Mouse (Mus musculus) left cerebral cortex, postnatal 25 days (tissue): ENCODE measurements around the gene Trim67. TPM values are rescaled to one million over a fixed set of nuclear protein-coding genes. Genes with fewer than 3 reads are reported as not detected.
"Not testable (repeated sequence)": the region's sequence is repeated elsewhere in the genome, so short reads cannot be mapped to it uniquely, and the experiment has no call there.

ENCODE experiments used
- DNase-seq, 2 experiments: peaks; one replicate each; pipeline ENCODE4 v3.0.0; 2022; ENCODE audit warnings: low spot score in 2 of 2, mixed read lengths in 1 of 2
- intact Hi-C: fragments of 180-260 bp; cut with DNase I; formaldehyde crosslinking; loops from one replicate; pipeline ENCODE4 v1.15.1; 2025
- total RNA-seq, 2 experiments: library from RNA; stranded (reverse); gene quantifications; 2 replicates each; pipeline ENCODE4 v1.2.3; 2021

Gene Trim67
- total RNA-seq, 2 experiments from 2014 or later: 2.2 to 2.4 TPM

- DNase-seq: peak in 1 of 2 experiments; percentile 51
- intact Hi-C loops: loop anchor here (5.0 kb wide), 2 partner anchors 34 to 74 kb away; partner anchors contain the start of genes Fam89a and Trim67
These were observed 33.8 kb downstream of the Trim67 start for GRCm38 (mm10) chr8:124826658-124827057.

- intact Hi-C loops: loop anchor here (5.0 kb wide), 2 partner anchors 35 to 75 kb away; partner anchors contain the start of genes Fam89a and Trim67
- peak; percentile 40 to 58 for DNase-seq
These were observed 34.5 kb downstream of the Trim67 start for GRCm38 (mm10) chr8:124827387-124827786.

GRCm38 (mm10) chr8:124828561-124829240 is 35.8 kb downstream of the Trim67 start:
- peak; percentile 18 to 72 for DNase-seq
- intact Hi-C loops: loop anchor here (5.0 kb wide), 2 partner anchors 36 to 76 kb away; partner anchors contain the start of genes Fam89a and Trim67

- DNase-seq: no peak
- intact Hi-C loops: no loop called here
These were observed 37.2 kb downstream of the Trim67 start for GRCm38 (mm10) chr8:124830050-124830449.

- no peak for DNase-seq
- intact Hi-C loops: no loop called here
These were observed 38.6 kb downstream of the Trim67 start for GRCm38 (mm10) chr8:124831531-124831930.

- intact Hi-C loops: no loop called here
These were observed 39.0 kb downstream of the Trim67 start for GRCm38 (mm10) chr8:124831941-124832340.

GRCm38 (mm10) chr8:124833430-124834205 is 40.7 kb downstream of the Trim67 start:
- DNase-seq: no peak
- intact Hi-C loops: no loop called here

More at GRCm38 (mm10) chr8:124831941-124832340, 39.0 kb downstream of the Trim67 start:
- DNase-seq: no peak

- intact Hi-C loops: no loop called here
- no peak for DNase-seq
These were observed 43.0 kb downstream of the Trim67 start for GRCm38 (mm10) chr8:124835848-124836247.

GRCm38 (mm10) chr8:124836273-124836672 is 43.4 kb downstream of the Trim67 start:
- intact Hi-C loops: no loop called here
- no peak for DNase-seq

GRCm38 (mm10) chr8:124836907-124837306 is 44.0 kb downstream of the Trim67 start:
- no peak for DNase-seq
- intact Hi-C loops: no loop called here

GRCm38 (mm10) chr8:124837956-124838355 is 45.1 kb downstream of the Trim67 start:
- intact Hi-C loops: no loop called here
- DNase-seq: no peak

- no peak for DNase-seq
- intact Hi-C loops: no loop called here
These were observed 46.5 kb downstream of the Trim67 start for GRCm38 (mm10) chr8:124839371-124839770.

GRCm38 (mm10) chr8:124840900-124841299 is 48.0 kb downstream of the Trim67 start:
- DNase-seq: no peak
- intact Hi-C loops: no loop called here

GRCm38 (mm10) chr8:124841775-124842174 is 48.9 kb downstream of the Trim67 start:
- intact Hi-C loops: no loop called here
- DNase-seq: no peak

GRCm38 (mm10) chr8:124842929-124843328 is 50.0 kb downstream of the Trim67 start:
- DNase-seq, intact Hi-C loops: not testable (repeated sequence)

GRCm38 (mm10) chr8:124845131-124845530 is 52.2 kb downstream of the Trim67 start:
- intact Hi-C loops: no loop called here
- no peak for DNase-seq

GRCm38 (mm10) chr8:124845573-124845972 is 52.7 kb downstream of the Trim67 start:
- intact Hi-C loops: no loop called here
- DNase-seq: no peak

- intact Hi-C loops: no loop called here
- no peak for DNase-seq
These were observed 60.6 kb downstream of the Trim67 start for GRCm38 (mm10) chr8:124853511-124853910.

- no peak for DNase-seq
- intact Hi-C loops: no loop called here
These were observed 66.6 kb downstream of the Trim67 start for GRCm38 (mm10) chr8:124859466-124859865.

- no peak for DNase-seq
- intact Hi-C loops: no loop called here
These were observed 67.3 kb downstream of the Trim67 start for GRCm38 (mm10) chr8:124860188-124860587.
